Mouse (Mus musculus) heart, embryonic 15.5 days (tissue): ENCODE measurements around the gene Arid5b. TPM values are rescaled to one million over a fixed set of nuclear protein-coding genes. Genes with fewer than 3 reads are reported as not detected.
"Not testable (repeated sequence)": the region's sequence is repeated elsewhere in the genome, so short reads cannot be mapped to it uniquely, and the experiment has no call there.

Experiments used
- ATAC-seq: fragments of 200-750 bp; cut with Nextera tagmentation; replicated peaks from 2 replicates; pipeline ENCODE4 v1.8.0; 2017; ENCODE audit warnings: low read depth, moderate TSS enrichment; ENCODE audit not compliant: insufficient number of reproducible peaks, insufficient read depth, low FRiP score
- H3K27ac ChIP-seq: fragments of 300-500 bp; sonication (generic); 2 replicates; pipeline ENCODE4 v1.5.1; 2015; ENCODE audit warnings: mild to moderate bottlenecking, inconsistent platforms
- H3K27me3 ChIP-seq: fragments of 300-500 bp; sonication (generic); 2 replicates; pipeline ENCODE4 v1.6.1; 2015; ENCODE audit warnings: inconsistent platforms
- H3K36me3 ChIP-seq: fragments of 300-500 bp; sonication (generic); 2 replicates; pipeline ENCODE4 v1.6.1; 2015; ENCODE audit warnings: mild to moderate bottlenecking, inconsistent platforms
- H3K4me1 ChIP-seq: fragments of 300-500 bp; sonication (generic); replicated peaks from 2 replicates; pipeline ENCODE4 v1.6.1; 2015; ENCODE audit warnings: inconsistent platforms
- H3K4me2 ChIP-seq: fragments of 300-500 bp; sonication (generic); 2 replicates; pipeline ENCODE4 v1.6.1; 2015; ENCODE audit warnings: inconsistent platforms, mild to moderate bottlenecking, moderate library complexity
- H3K4me3 ChIP-seq: fragments of 300-500 bp; sonication (generic); 2 replicates; pipeline ENCODE4 v1.5.1; 2015; ENCODE audit warnings: mild to moderate bottlenecking, inconsistent platforms
- H3K9ac ChIP-seq: fragments of 300-500 bp; sonication (generic); 2 replicates; pipeline ENCODE4 v1.6.1; 2015; ENCODE audit warnings: mild to moderate bottlenecking, inconsistent platforms
- H3K9me3 ChIP-seq: fragments of 300-500 bp; sonication (generic); replicated peaks from 2 replicates; pipeline ENCODE4 v1.6.1; 2016; ENCODE audit warnings: inconsistent platforms
- WGBS: fragments of 180-500 bp; shearing (Covaris S2); methylation state at CpG from one replicate; pipeline ENCODE4 v1.1.7; 2015; ENCODE audit warnings: mixed read lengths; 5-methylcytosine and 5-hydroxymethylcytosine counted together
- polyA plus RNA-seq: library from polyadenylated mRNA; unstranded; fragments of >200 nt; fragmentation: Nextera tagmentation; extraction: Ambion mirVana; gene quantifications from 2 replicates; pipeline ENCODE4 v1.2.1, GENCODE M21; 2015

Arid5b gene
- polyA plus RNA-seq, 1 experiment from 2014 or later: 21.5 TPM

- peaks cover 30% of the 10 kb centered on the region for H3K36me3 ChIP-seq
These were observed 174.1 kb downstream of the Arid5b start for GRCm38 (mm10) chr10:68104481-68104880.

GRCm38 (mm10) chr10:68103988-68104387, 174.6 kb downstream of the Arid5b start:
- peak overlapping the region; percentile 84 for H3K27ac ChIP-seq
- H3K9me3 ChIP-seq: no peaks in the 10 kb centered on the region
- H3K9ac ChIP-seq: no peak overlapping the region
- H3K4me1 ChIP-seq: peaks cover 55% of the 10 kb centered on the region
- H3K4me3 ChIP-seq: no peak overlapping the region
- H3K36me3 ChIP-seq: peaks cover 30% of the 10 kb centered on the region
- no peak overlapping the region for H3K4me2 ChIP-seq
- peak; percentile 71 for ATAC-seq
- H3K27me3 ChIP-seq: no peaks in the 10 kb centered on the region
- WGBS: 28% methylated on average over 5 of the region's 5 CpGs

More at GRCm38 (mm10) chr10:68104481-68104880, 174.1 kb downstream of the Arid5b start:
- H3K27me3 ChIP-seq: no peaks in the 10 kb centered on the region
- peaks cover 55% of the 10 kb centered on the region for H3K4me1 ChIP-seq
- no peak overlapping the region for H3K4me2 ChIP-seq
- H3K9ac ChIP-seq: no peak overlapping the region
- no peak; the same call in 1 of the 2 replicates for ATAC-seq
- H3K27ac ChIP-seq: peak overlapping the region; percentile 84
- H3K4me3 ChIP-seq: no peak overlapping the region
- H3K9me3 ChIP-seq: no peaks in the 10 kb centered on the region
- WGBS: 18% methylated on average over 2 of the region's 2 CpGs

GRCm38 (mm10) chr10:68103078-68103855, 175.3 kb downstream of the Arid5b start:
- Histone ChIP-seq H3K9me3 (no peaks in the 10 kb centered on the region), H3K9ac (no peak overlapping the region), H3K4me2 (no peak overlapping the region), H3K36me3 (peaks cover 30% of the 10 kb centered on the region; the same call in 1 of the 2 replicates), H3K4me1 (peaks cover 55% of the 10 kb centered on the region), H3K27me3 (no peaks in the 10 kb centered on the region), H3K27ac (peak overlapping the region; percentile 84), H3K4me3 (no peak overlapping the region)
- 68% methylated on average over 6 of the region's 6 CpGs for WGBS
- ATAC-seq: no peak

GRCm38 (mm10) chr10:68102566-68102965, 176.0 kb downstream of the Arid5b start:
- Histone ChIP-seq H3K4me1 (peaks cover 53% of the 10 kb centered on the region), H3K27me3 (no peaks in the 10 kb centered on the region), H3K4me2 (no peak overlapping the region), H3K9ac (no peak overlapping the region), H3K27ac (peak overlapping the region; percentile 84), H3K9me3 (no peaks in the 10 kb centered on the region), H3K36me3 (peaks cover 34% of the 10 kb centered on the region), H3K4me3 (no peak overlapping the region)
- no peak for ATAC-seq
- WGBS: 48% methylated on average over 6 of the region's 6 CpGs

GRCm38 (mm10) chr10:68101251-68101650, 177.3 kb downstream of the Arid5b start:
- no peaks in the 10 kb centered on the region for H3K27me3 ChIP-seq
- H3K9me3 ChIP-seq: no peaks in the 10 kb centered on the region
- peaks cover 48% of the 10 kb centered on the region for H3K36me3 ChIP-seq
- no peak for ATAC-seq
- no peak overlapping the region for H3K27ac ChIP-seq
- H3K4me2 ChIP-seq: no peak overlapping the region
- no peak overlapping the region for H3K4me3 ChIP-seq
- peaks cover 43% of the 10 kb centered on the region for H3K4me1 ChIP-seq
- WGBS: 74% methylated on average over 4 of the region's 4 CpGs
- no peak overlapping the region for H3K9ac ChIP-seq

- Histone ChIP-seq H3K4me3 (no peak overlapping the region), H3K4me1 (peaks cover 35% of the 10 kb centered on the region), H3K9ac (no peak overlapping the region), H3K27me3 (no peaks in the 10 kb centered on the region), H3K9me3 (no peaks in the 10 kb centered on the region), H3K36me3 (peaks cover 52% of the 10 kb centered on the region), H3K27ac (peak overlapping the region; percentile 31; the same call in 1 of the 2 replicates), H3K4me2 (no peak overlapping the region)
- WGBS: 60% methylated on average over 8 of the region's 8 CpGs
- ATAC-seq: no peak
These were observed 178.0 kb downstream of the Arid5b start for GRCm38 (mm10) chr10:68100506-68100905.

GRCm38 (mm10) chr10:68099801-68100200, 178.7 kb downstream of the Arid5b start:
- not testable (repeated sequence) for ATAC-seq, H3K27ac ChIP-seq, H3K9ac ChIP-seq, H3K9me3 ChIP-seq, H3K4me3 ChIP-seq, H3K27me3 ChIP-seq, H3K4me2 ChIP-seq
- Histone ChIP-seq H3K4me1 (peaks cover 35% of the 10 kb centered on the region), H3K36me3 (peaks cover 55% of the 10 kb centered on the region)
- WGBS: 89% methylated on average over 7 of the region's 7 CpGs

- Histone ChIP-seq H3K4me2 (no peak overlapping the region), H3K4me3 (no peak overlapping the region), H3K4me1 (peaks cover 22% of the 10 kb centered on the region), H3K27me3 (no peaks in the 10 kb centered on the region), H3K36me3 (peaks cover 63% of the 10 kb centered on the region), H3K9ac (no peak overlapping the region), H3K27ac (no peak overlapping the region), H3K9me3 (no peaks in the 10 kb centered on the region)
- WGBS: 84% methylated on average over 19 of the region's 19 CpGs
- ATAC-seq: no peak
These were observed 180.5 kb downstream of the Arid5b start for GRCm38 (mm10) chr10:68097821-68098675.

- no peak overlapping the region for H3K9ac ChIP-seq
- H3K27ac ChIP-seq: no peak overlapping the region
- H3K4me3 ChIP-seq: no peak overlapping the region
- no peak for ATAC-seq
- no peak overlapping the region for H3K4me2 ChIP-seq
- no peaks in the 10 kb centered on the region for H3K27me3 ChIP-seq
- peaks cover 19% of the 10 kb centered on the region for H3K4me1 ChIP-seq
- H3K36me3 ChIP-seq: peaks cover 57% of the 10 kb centered on the region
- 86% methylated on average over 12 of the region's 12 CpGs for WGBS
- no peaks in the 10 kb centered on the region for H3K9me3 ChIP-seq
These were observed 182.1 kb downstream of the Arid5b start for GRCm38 (mm10) chr10:68096395-68096794.

- Histone ChIP-seq H3K9me3 (no peaks in the 10 kb centered on the region), H3K4me3 (no peak overlapping the region), H3K27me3 (no peaks in the 10 kb centered on the region), H3K36me3 (peaks cover 45% of the 10 kb centered on the region), H3K4me1 (peaks cover 25% of the 10 kb centered on the region), H3K9ac (no peak overlapping the region), H3K4me2 (no peak overlapping the region), H3K27ac (peak overlapping the region; percentile 5; the same call in 1 of the 2 replicates)
- 31% methylated on average over 2 of the region's 2 CpGs for WGBS
- no peak for ATAC-seq
These were observed 183.4 kb downstream of the Arid5b start for GRCm38 (mm10) chr10:68095136-68095535.

GRCm38 (mm10) chr10:68093496-68093895, 185.0 kb downstream of the Arid5b start:
- Histone ChIP-seq H3K27ac (no peak overlapping the region), H3K4me1 (peaks cover 34% of the 10 kb centered on the region), H3K4me2 (no peak overlapping the region), H3K4me3 (no peak overlapping the region), H3K9ac (no peak overlapping the region), H3K36me3 (peaks cover 38% of the 10 kb centered on the region), H3K9me3 (no peaks in the 10 kb centered on the region), H3K27me3 (no peaks in the 10 kb centered on the region)
- 82% methylated on average over 3 of the region's 3 CpGs for WGBS
- ATAC-seq: no peak
